Mouse (Mus musculus) lung, embryonic 14.5 days (tissue): ENCODE results near the gene Cdh5. TPM values are rescaled to one million over a fixed set of nuclear protein-coding genes. Genes with fewer than 3 reads are reported as not detected.

Source experiments
- ATAC-seq: fragments of 200-750 bp; cut with Nextera tagmentation; 2 replicates; pipeline ENCODE4 v1.8.0; 2017; ENCODE audit warnings: mild to moderate bottlenecking, moderate TSS enrichment, moderate library complexity; ENCODE audit not compliant: insufficient read depth
- DNase-seq: peaks from one replicate; pipeline ENCODE4 v3.0.0-alpha.2; 2015
- H3K27ac ChIP-seq: fragments of 300-500 bp; sonication (generic); 2 replicates; pipeline ENCODE4 v1.5.1; 2014; ENCODE audit warnings: low read depth, mild to moderate bottlenecking, moderate library complexity
- H3K27me3 ChIP-seq: fragments of 300-500 bp; sonication (generic); 2 replicates; pipeline ENCODE4 v1.6.1; 2014; ENCODE audit warnings: low read length, control low read depth; ENCODE audit not compliant: insufficient read depth
- H3K36me3 ChIP-seq: fragments of 300-500 bp; sonication (generic); 2 replicates; pipeline ENCODE4 v1.6.1; 2014; ENCODE audit warnings: control low read depth; ENCODE audit not compliant: insufficient read depth
- H3K4me1 ChIP-seq: fragments of 300-500 bp; sonication (generic); 2 replicates; pipeline ENCODE4 v1.6.1; 2014; ENCODE audit warnings: antibody characterized with exemption, control low read depth; ENCODE audit not compliant: insufficient read depth
- H3K4me2 ChIP-seq: fragments of 300-500 bp; sonication (generic); 2 replicates; pipeline ENCODE4 v1.6.1; 2014; ENCODE audit warnings: mild to moderate bottlenecking
- H3K4me3 ChIP-seq: fragments of 300-500 bp; sonication (generic); 2 replicates; pipeline ENCODE4 v1.5.1; 2014; ENCODE audit warnings: low read depth, low read length
- H3K9ac ChIP-seq: fragments of 300-500 bp; sonication (generic); 2 replicates; pipeline ENCODE4 v1.6.1; 2014
- H3K9me3 ChIP-seq: fragments of 300-500 bp; sonication (generic); 2 replicates; pipeline ENCODE4 v1.6.1; 2016; ENCODE audit warnings: low read depth, low read length, control low read depth
- CTCF ChIP-seq: IDR thresholded peaks from 2 replicates; pipeline ENCODE4 v1.5.1; 2016; ENCODE audit warnings: antibody characterized with exemption, low read depth
- WGBS: fragments of 180-500 bp; shearing (Covaris S2); extraction: QIAGEN DNeasy Blood & Tissue Kit; methylation state at CpG from one replicate; pipeline ENCODE4 v1.1.7; 2014; 5-methylcytosine and 5-hydroxymethylcytosine counted together
- polyA plus RNA-seq: library from polyadenylated mRNA; unstranded; fragments of >200 nt; fragmentation: Nextera tagmentation; extraction: Ambion mirVana; gene quantifications from 2 replicates; pipeline ENCODE4 v1.2.1, GENCODE M21; 2014

Cdh5 gene
- 69.8 and 71.5 TPM in 2 replicates for polyA plus RNA-seq

DNA sequence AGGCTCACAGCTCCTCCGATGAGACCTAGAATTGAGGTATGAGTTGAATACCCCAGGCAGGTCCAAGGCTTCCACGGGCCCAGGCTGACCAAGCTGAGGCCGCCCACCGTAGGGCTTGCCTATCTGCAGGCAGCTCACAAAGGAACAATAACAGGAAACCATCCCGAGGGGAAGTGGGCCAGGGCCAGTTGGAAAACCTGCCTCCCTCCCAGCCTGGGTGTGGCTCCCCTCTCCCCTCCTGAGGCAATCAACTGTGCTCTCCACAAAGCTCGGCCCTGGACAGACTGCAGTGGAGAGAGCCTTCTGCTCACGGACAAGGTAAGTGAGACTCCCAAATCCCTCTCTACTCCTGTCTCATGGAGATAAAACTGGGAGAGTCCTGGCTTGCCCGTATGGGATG is at the start of gene Cdh5:
TSS of gene Cdh5 (plus strand) at position 211 of the 400 bp plus-strand sequence.
- Histone ChIP-seq H3K9me3 (no peaks in the 10 kb centered on the region), H3K27me3 (no peaks in the 10 kb centered on the region), H3K36me3 (no peaks in the 10 kb centered on the region), H3K4me3 (peak within 1 kb of the TSS; percentile 35), H3K4me2 (peak within 1 kb of the TSS; percentile 37; the same call in 1 of the 2 replicates), H3K4me1 (peaks cover 8% of the 10 kb centered on the region), H3K9ac (peak within 1 kb of the TSS; percentile 54), H3K27ac (peak within 1 kb of the TSS; percentile 63; the same call in 1 of the 2 replicates)
- WGBS = 56% methylated on average over 8 of the region's 8 CpGs
- ATAC-seq = peak; percentile 24
- no peak for TF ChIP-seq CTCF
- peak; percentile 62 for DNase-seq

DNA sequence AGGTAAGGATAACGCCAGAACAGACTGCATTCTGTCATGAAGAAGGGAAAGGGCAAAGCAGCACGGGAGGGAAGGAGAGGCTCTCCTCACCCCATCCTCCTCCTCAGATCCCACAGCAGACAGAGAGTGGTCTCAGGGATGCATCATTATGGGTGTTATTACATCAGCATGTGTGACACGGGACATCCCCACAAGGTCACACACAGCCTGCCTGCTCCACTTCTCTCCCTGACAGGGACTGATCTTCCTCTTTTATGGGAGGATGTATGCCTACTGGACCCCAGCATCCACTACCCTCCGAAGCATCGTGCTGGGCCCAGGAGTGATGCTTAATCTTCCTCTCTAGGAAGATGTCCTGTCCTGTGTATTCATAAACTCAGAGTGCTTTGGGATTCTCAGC is 41.5 kb upstream of the Cdh5 start:
- Histone ChIP-seq H3K9me3 (no peaks in the 10 kb centered on the region), H3K4me2 (no peak overlapping the region), H3K27me3 (no peaks in the 10 kb centered on the region), H3K4me3 (no peak overlapping the region), H3K9ac (no peak overlapping the region), H3K4me1 (no peaks in the 10 kb centered on the region), H3K27ac (no peak overlapping the region), H3K36me3 (no peaks in the 10 kb centered on the region)
- DNase-seq (no peak), ATAC-seq (no peak)
- no peak for TF ChIP-seq CTCF
- 62% methylated on average over 5 of the region's 5 CpGs for WGBS

DNA sequence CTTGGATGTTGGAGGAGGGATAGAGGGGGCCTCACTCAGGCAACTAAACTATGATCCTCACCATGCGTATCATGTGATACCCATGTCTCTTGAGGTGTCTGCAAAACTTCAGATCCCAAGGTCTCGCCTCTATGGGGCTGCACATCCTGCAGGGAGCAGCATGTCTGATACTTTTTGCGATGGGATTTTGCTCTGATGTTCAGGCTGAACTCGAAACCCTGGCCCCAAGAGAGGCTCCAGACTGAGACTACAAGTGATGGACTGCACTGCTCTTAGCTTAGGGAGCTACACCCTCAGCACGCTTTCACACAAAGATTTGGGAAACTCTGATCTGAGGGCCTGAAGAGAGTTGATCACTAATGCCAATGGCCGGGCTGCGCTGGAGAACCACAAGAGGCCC is 41.0 kb upstream of the Cdh5 start:
- no peak overlapping the region for H3K27ac ChIP-seq
- WGBS = 79% methylated on average over 7 of the region's 7 CpGs
- H3K27me3 ChIP-seq = no peaks in the 10 kb centered on the region
- no peak overlapping the region for H3K4me2 ChIP-seq
- no peaks in the 10 kb centered on the region for H3K36me3 ChIP-seq
- ATAC-seq = no peak
- H3K9me3 ChIP-seq = no peaks in the 10 kb centered on the region
- DNase-seq = no peak
- no peak for TF ChIP-seq CTCF
- no peak overlapping the region for H3K4me3 ChIP-seq
- H3K4me1 ChIP-seq = no peaks in the 10 kb centered on the region
- H3K9ac ChIP-seq = no peak overlapping the region

DNA sequence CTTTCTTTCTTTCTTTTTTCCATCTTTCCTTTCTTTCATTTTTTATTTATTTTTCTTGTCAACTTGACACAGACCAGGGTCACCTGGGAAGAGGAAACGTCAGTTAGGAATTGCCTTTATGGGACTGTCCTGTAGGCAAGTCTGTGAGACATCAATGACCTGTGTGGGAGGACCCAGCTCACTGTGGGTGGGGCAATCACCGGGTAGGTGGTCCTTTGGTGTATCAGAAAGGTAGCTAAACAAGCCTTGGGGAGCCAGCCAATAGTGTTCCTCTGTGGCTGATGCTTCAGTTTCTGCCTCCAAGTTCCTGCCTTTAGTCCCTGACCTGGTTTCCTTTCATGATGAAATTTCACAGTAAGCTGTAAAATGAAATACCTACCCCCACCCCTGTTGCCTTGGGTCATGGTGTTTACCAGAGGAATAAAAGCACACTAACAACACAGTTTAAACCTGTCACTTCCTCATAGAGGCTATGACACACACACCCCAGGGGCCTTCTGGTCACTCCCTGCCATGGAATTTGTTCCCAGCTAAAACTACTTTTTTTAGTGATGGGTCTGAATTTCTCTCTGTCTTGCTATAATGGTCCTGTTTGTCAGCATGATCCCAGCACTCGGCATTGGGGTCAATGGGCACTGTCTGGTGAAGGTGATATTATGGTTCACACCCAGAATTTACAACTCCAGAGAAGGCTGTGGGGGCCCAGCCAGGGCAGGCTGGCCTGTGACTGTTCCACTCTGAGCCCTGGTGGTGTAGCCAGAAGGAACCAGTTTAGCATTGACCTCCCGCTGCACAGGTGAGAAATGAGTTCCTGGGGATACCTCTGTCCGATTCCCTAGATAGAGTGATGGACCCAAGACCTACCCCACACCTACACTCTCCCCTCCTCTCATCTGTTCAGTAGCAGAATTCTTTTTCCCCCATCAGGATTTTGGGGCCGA is 40.1 kb upstream of the Cdh5 start:
- WGBS = 61% methylated on average over 6 of the region's 6 CpGs
- DNase-seq = no peak
- H3K27ac ChIP-seq = no peak overlapping the region
- ATAC-seq = peak; percentile 49; the same call in 1 of the 2 replicates
- H3K36me3 ChIP-seq = no peaks in the 10 kb centered on the region
- H3K4me1 ChIP-seq = no peaks in the 10 kb centered on the region
- no peak overlapping the region; the same call in 1 of the 2 replicates for H3K9ac ChIP-seq
- H3K9me3 ChIP-seq = no peaks in the 10 kb centered on the region
- no peaks in the 10 kb centered on the region for H3K27me3 ChIP-seq
- H3K4me3 ChIP-seq = no peak overlapping the region
- H3K4me2 ChIP-seq = no peak overlapping the region
- TF ChIP-seq CTCF = no peak

DNA sequence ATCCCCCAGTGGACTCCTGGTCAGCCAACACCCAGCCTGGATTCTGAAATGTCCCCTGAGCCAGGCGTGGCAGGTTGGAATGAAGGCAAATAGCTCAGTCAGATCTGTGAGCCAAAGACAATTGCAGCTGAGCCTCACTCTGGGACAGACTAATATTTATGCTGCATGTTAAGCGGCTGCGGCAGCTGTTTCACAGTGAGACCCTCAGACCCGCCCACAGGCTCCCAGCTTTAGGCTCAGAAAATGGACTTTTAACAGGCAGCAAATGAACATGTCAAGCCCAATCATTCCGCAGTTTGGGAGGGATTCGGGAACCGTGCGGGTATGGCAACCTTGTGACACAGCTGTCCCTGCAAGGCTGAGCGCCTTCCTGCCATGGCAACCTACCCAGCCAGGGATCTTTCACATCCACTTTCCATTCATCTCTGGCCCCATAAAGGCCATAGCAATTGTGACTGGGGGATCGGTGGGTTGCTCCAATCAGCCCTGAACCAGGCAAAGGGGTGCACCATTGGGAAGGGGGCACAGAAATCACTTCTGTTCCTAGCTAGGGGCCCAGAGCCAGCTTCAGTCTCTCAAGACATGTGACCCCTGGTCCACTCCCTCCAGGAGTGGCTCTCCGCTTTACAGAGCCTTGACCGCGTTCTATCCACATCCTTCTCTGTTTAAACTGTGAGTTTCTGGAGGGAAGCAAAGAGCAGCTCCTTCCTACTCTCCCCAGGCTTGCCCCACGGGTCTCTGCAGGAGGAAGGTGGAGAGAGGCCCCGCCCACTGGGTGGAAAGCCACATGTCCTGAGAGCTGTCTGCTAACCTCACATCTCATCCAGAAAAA is 39.2 kb upstream of the Cdh5 start:
- Histone ChIP-seq H3K4me1 (no peaks in the 10 kb centered on the region), H3K27ac (no peak overlapping the region), H3K9me3 (no peaks in the 10 kb centered on the region), H3K4me3 (no peak overlapping the region), H3K36me3 (no peaks in the 10 kb centered on the region), H3K9ac (no peak overlapping the region; the same call in 1 of the 2 replicates), H3K27me3 (no peaks in the 10 kb centered on the region), H3K4me2 (no peak overlapping the region)
- TF ChIP-seq CTCF = no peak
- ATAC-seq = peak; percentile 48; the same call in 1 of the 2 replicates
- 49% methylated on average over 15 of the region's 15 CpGs for WGBS
- DNase-seq = peak; percentile 65

DNA sequence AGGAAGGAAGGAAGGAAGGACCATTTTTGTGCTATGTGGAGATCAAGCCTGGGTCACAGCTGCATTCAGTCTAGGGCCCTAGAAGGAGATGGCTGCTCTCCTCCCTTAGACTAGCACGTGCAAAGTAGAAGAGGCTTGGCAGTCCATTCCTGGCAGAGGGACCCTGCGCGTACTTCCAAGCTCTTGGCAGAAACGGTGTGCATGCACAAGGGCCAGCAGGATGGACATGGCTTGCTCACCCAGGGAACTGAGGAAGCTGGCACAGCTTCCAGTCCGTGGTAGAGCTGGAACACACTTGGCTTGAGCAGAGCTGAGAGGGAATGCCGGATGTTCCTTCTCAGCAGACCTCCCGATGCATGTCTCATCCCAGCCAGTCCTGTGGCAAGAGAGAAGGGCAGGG is 36.2 kb upstream of the Cdh5 start:
- no peak overlapping the region for H3K27ac ChIP-seq
- no peak overlapping the region for H3K9ac ChIP-seq
- DNase-seq (no peak), ATAC-seq (no peak)
- H3K36me3 ChIP-seq = no peaks in the 10 kb centered on the region
- WGBS = 69% methylated on average over 7 of the region's 7 CpGs
- no peaks in the 10 kb centered on the region for H3K9me3 ChIP-seq
- H3K4me1 ChIP-seq = no peaks in the 10 kb centered on the region
- TF ChIP-seq CTCF = no peak
- no peak overlapping the region for H3K4me3 ChIP-seq
- H3K4me2 ChIP-seq = no peak overlapping the region
- no peaks in the 10 kb centered on the region for H3K27me3 ChIP-seq
